Mouse (Mus musculus) liver, postnatal 0 days (tissue): Measurements from ENCODE around the gene Mapkap1. TPM values are rescaled to one million over a fixed set of nuclear protein-coding genes. Genes with fewer than 3 reads are reported as not detected.

Experiments used
- ATAC-seq: fragments of 200-750 bp; cut with Nextera tagmentation; 2 replicates; pipeline ENCODE4 v1.8.0; 2017; ENCODE audit warnings: mild to moderate bottlenecking, moderate library complexity
- DNase-seq: peaks from one replicate; pipeline ENCODE4 v3.0.0-alpha.2; 2016
- H3K27ac ChIP-seq: fragments of 300-500 bp; sonication (generic); 2 replicates; pipeline ENCODE4 v1.5.1; 2014; ENCODE audit warnings: antibody characterized with exemption, moderate library complexity, mild to moderate bottlenecking, low read depth
- H3K27me3 ChIP-seq: fragments of 300-500 bp; sonication (generic); 2 replicates; pipeline ENCODE4 v1.6.1; 2014; ENCODE audit warnings: low read length, control low read depth, mixed read lengths; ENCODE audit not compliant: insufficient read depth
- H3K36me3 ChIP-seq: fragments of 300-500 bp; sonication (generic); replicated peaks from 2 replicates; pipeline ENCODE4 v1.6.1; 2014; ENCODE audit warnings: mild to moderate bottlenecking, control low read depth, low read length, moderate library complexity, mixed read lengths; ENCODE audit not compliant: insufficient read depth
- H3K4me1 ChIP-seq: fragments of 300-500 bp; sonication (generic); 2 replicates; pipeline ENCODE4 v1.6.1; 2014; ENCODE audit warnings: antibody characterized with exemption, mild to moderate bottlenecking, control low read depth; ENCODE audit not compliant: insufficient read depth
- H3K4me2 ChIP-seq: fragments of 300-500 bp; sonication (generic); 2 replicates; pipeline ENCODE4 v1.6.1; 2014; ENCODE audit warnings: low read depth, mild to moderate bottlenecking, low read length, moderate library complexity, mixed read lengths
- H3K4me3 ChIP-seq: fragments of 300-500 bp; sonication (generic); 2 replicates; pipeline ENCODE4 v1.5.1; 2014; ENCODE audit warnings: low read depth, low read length
- H3K9ac ChIP-seq: fragments of 300-500 bp; sonication (generic); replicated peaks from 2 replicates; pipeline ENCODE4 v1.6.1; 2014; ENCODE audit warnings: mild to moderate bottlenecking, moderate library complexity
- H3K9me3 ChIP-seq: fragments of 300-500 bp; sonication (generic); 2 replicates; pipeline ENCODE4 v1.6.1; 2016; ENCODE audit warnings: mild to moderate bottlenecking, control low read depth, low read length, mixed read lengths
- CTCF ChIP-seq: sonication (generic); IDR thresholded peaks from 2 replicates; pipeline ENCODE4 v1.5.1; 2016; ENCODE audit warnings: antibody characterized with exemption, low read depth
- EP300 ChIP-seq: IDR thresholded peaks from 2 replicates; pipeline ENCODE4 v1.6.1; 2016; ENCODE audit warnings: antibody characterized with exemption, low read depth, mild to moderate bottlenecking
- WGBS: fragments of 180-500 bp; shearing (Covaris S2); extraction: QIAGEN DNeasy Blood & Tissue Kit; methylation state at CpG from one replicate; pipeline ENCODE4 v1.1.7; 2014; ENCODE audit not compliant: insufficient replicate concordance; 5-methylcytosine and 5-hydroxymethylcytosine counted together
- polyA plus RNA-seq: library from polyadenylated mRNA; unstranded; fragments of >200 nt; fragmentation: Nextera tagmentation; extraction: Ambion mirVana; gene quantifications from 2 replicates; pipeline ENCODE4 v1.2.1, GENCODE M21; 2015

Mapkap1 gene
- polyA plus RNA-seq, 1 experiment from 2014 or later: 31.3 TPM

DNA sequence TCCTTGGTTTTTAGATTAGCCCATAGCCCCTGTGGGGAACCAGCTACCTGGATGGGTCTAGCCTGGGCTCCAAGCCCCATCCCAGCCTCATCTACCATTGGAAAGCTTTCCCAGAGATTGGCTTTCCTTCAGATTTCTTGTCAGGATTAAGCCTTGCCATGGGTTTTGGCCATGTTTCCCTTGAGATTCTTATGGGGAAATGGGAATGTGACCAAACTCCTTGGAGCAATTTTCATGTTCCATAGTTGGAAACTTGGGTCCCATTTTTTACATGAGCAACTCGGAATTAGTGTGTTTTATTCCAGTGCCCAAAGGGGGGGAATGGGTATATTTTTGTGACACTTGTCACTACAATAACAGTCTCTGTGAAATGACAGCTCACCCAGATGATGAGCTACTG lies 125.8 kb downstream of the Mapkap1 start:
- Histone ChIP-seq H3K36me3 (peaks cover 4% of the 10 kb centered on the region; the same call in 1 of the 2 replicates), H3K4me1 (peaks cover 5% of the 10 kb centered on the region; the same call in 1 of the 2 replicates), H3K9ac (no peak overlapping the region), H3K9me3 (no peaks in the 10 kb centered on the region), H3K4me3 (no peak overlapping the region), H3K27me3 (no peaks in the 10 kb centered on the region), H3K4me2 (no peak overlapping the region), H3K27ac (no peak overlapping the region)
- TF ChIP-seq EP300: no peak
- TF ChIP-seq CTCF: no peak
- WGBS: 67% methylated on average over 1 of the region's 1 CpGs
- ATAC-seq (no peak), DNase-seq (no peak)

DNA sequence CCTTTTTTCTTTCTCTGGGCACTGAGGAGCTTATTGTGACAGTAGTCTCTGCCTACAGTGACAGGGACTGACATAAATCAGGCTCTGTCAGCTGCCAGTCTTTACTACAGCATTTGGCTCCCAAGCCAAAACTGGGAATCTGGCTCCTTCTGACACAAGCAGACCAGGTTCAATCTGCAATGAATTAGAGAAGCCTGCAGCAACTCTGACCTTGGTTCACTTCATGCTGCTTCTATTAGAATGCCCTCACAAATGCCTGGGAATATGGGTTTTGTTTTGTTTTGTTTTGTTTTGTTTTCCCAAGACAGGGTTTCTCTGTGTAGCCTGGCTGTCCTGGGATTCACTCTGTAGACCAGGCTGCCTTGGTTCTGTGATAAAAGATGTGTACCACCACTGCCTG lies 126.7 kb downstream of the Mapkap1 start:
- Histone ChIP-seq H3K4me1 (0 out of 2 replicates have a peak, but pooled peaks cover 2% of the 10 kb centered on the region), H3K36me3 (peaks cover 4% of the 10 kb centered on the region; the same call in 1 of the 2 replicates), H3K27me3 (no peaks in the 10 kb centered on the region), H3K4me3 (no peak overlapping the region), H3K27ac (no peak overlapping the region), H3K9me3 (no peaks in the 10 kb centered on the region), H3K9ac (no peak overlapping the region), H3K4me2 (no peak overlapping the region)
- ATAC-seq (no peak), DNase-seq (no peak)
- TF ChIP-seq EP300 (no peak), CTCF (no peak)

DNA sequence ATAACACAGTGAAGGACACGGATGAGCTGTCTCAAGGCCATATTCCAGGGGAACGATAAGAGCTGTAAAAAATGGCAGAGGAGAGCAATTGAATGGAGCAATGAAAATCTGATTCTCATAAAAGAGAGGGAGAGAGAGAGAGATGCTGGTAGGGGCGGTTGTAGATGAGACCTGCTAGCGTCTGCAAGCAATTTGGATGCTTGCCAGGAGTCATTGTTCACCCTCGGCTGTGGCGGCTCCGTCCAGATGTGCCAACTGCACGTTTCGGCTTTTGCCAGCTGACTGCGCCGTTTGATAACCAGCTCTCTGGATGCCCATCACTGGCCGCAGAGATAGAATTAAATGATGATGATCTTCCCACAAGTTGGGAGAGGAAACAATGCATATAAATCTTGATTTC lies 128.4 kb downstream of the Mapkap1 start:
- DNase-seq: no peak
- WGBS: 79% methylated on average over 12 of the region's 12 CpGs

DNA sequence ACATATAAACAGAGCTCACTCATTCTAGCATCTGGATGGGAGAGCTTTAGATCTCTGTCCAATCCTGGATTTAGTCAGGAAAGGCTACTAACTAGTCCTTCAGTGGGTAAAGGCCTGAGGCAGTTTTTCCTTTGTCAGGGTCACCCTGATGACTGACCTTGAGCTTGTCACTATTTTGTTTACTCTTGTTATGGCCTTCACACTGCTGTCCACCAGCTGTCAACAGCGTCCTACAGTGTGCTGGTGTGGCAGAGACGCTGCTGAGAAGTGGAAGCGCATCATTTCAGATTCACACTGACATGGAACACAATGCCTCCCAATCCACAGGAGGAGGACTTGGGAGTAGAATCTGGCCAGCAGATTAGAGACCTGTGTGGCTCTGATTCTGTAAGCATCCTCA lies 130.8 kb downstream of the Mapkap1 start:
- H3K27me3 ChIP-seq: no peaks in the 10 kb centered on the region
- ATAC-seq (no peak), DNase-seq (no peak)
- peaks cover 4% of the 10 kb centered on the region; the same call in 1 of the 2 replicates for H3K36me3 ChIP-seq
- no peaks in the 10 kb centered on the region for H3K9me3 ChIP-seq
- H3K4me3 ChIP-seq: no peak overlapping the region
- no peak overlapping the region for H3K4me2 ChIP-seq
- 72% methylated on average over 3 of the region's 3 CpGs for WGBS
- H3K27ac ChIP-seq: no peak overlapping the region
- 0 out of 2 replicates have a peak, but pooled peaks cover 2% of the 10 kb centered on the region for H3K4me1 ChIP-seq
- no peak for TF ChIP-seq CTCF
- no peak for TF ChIP-seq EP300
- H3K9ac ChIP-seq: no peak overlapping the region

More for the DNA sequence above, 128.4 kb downstream of the Mapkap1 start:
- Histone ChIP-seq H3K9ac (no peak overlapping the region), H3K4me1 (0 out of 2 replicates have a peak, but pooled peaks cover 2% of the 10 kb centered on the region), H3K27ac (no peak overlapping the region), H3K36me3 (peaks cover 4% of the 10 kb centered on the region; the same call in 1 of the 2 replicates), H3K27me3 (no peaks in the 10 kb centered on the region), H3K4me3 (no peak overlapping the region), H3K4me2 (no peak overlapping the region), H3K9me3 (no peaks in the 10 kb centered on the region)
- ATAC-seq: no peak
- TF ChIP-seq EP300 (no peak), CTCF (no peak)

DNA sequence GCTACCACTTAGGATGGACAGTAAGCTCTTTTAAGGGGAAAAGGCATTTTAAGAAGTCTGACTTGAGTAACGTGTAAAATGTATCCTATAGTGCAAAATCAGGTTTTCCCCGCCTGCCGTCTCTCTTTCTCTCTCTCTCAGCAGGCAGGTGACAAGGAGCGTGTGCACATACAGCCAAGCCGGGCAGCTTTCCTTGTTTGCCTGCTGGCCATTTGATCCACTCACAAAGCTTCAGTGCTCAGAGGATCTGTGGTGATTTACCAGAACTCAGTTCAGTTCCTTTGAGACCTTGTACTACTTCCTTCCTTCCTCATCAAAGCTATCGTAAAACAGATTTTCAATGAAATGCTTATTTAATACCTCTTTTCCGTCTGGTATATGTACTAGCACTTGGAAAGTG lies 137.0 kb downstream of the Mapkap1 start:
- Histone ChIP-seq H3K27me3 (no peaks in the 10 kb centered on the region), H3K36me3 (no peaks in the 10 kb centered on the region), H3K4me2 (no peak overlapping the region), H3K4me3 (no peak overlapping the region), H3K9ac (no peak overlapping the region), H3K27ac (no peak overlapping the region), H3K4me1 (no peaks in the 10 kb centered on the region), H3K9me3 (no peaks in the 10 kb centered on the region)
- TF ChIP-seq EP300: no peak
- no peak for TF ChIP-seq CTCF
- WGBS: 75% methylated on average over 7 of the region's 7 CpGs
- ATAC-seq: no peak
- no peak for DNase-seq

DNA sequence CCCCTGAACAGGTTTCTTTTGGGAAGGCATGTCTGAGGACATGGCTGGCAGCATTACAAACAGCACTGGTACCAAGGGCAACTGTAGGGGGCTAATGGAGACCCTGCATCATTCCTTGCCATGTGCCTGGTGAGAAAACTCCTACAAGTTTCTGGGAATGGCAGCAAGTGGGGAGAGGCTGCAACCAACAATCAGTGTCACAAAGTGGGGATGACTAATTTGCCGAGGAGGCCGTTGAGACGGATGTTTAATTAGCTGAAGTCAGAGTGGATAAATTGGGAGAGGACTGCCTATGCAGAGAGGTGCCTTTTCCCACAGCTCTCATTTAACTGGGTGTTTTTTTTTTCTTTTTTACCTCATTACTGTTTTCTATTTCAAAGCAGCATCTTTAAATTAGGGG lies 137.4 kb downstream of the Mapkap1 start:
- Histone ChIP-seq H3K36me3 (no peaks in the 10 kb centered on the region), H3K4me2 (no peak overlapping the region), H3K9ac (no peak overlapping the region), H3K27me3 (no peaks in the 10 kb centered on the region), H3K4me1 (no peaks in the 10 kb centered on the region), H3K4me3 (no peak overlapping the region), H3K27ac (no peak overlapping the region), H3K9me3 (no peaks in the 10 kb centered on the region)
- WGBS: 76% methylated on average over 3 of the region's 3 CpGs
- DNase-seq: no peak
- TF ChIP-seq EP300: no peak
- no peak for TF ChIP-seq CTCF
- no peak for ATAC-seq
